Mouse (Mus musculus) ES-Bruce4 (cell line): ENCODE results near the gene Bmper.

Experiments
- CTCF ChIP-seq: IDR thresholded peaks from one replicate; pipeline ENCODE4 v1.8.1; 2011; ENCODE audit warnings: low read depth, low read length
- EP300 ChIP-seq: IDR thresholded peaks from 2 replicates; pipeline ENCODE4 v1.6.1; 2011; ENCODE audit warnings: low read depth, low read length; ENCODE audit not compliant: insufficient read depth
- POLR2A ChIP-seq: IDR thresholded peaks from one replicate; pipeline ENCODE4 v1.8.1; 2011; ENCODE audit warnings: low read length; ENCODE audit not compliant: insufficient read depth

- TF ChIP-seq CTCF (no peak), POLR2A (no peak), EP300 (no peak)
Observed at GRCm38 (mm10) chr9:23187181-23187580, 35.7 kb upstream of the Bmper start.
